Mouse (Mus musculus) stomach, embryonic 15.5 days (tissue): Measurements from ENCODE around the gene Bclaf3. TPM values are rescaled to one million over a fixed set of nuclear protein-coding genes. Genes with fewer than 3 reads are reported as not detected.
"Not testable (repeated sequence)": the region's sequence is repeated elsewhere in the genome, so short reads cannot be mapped to it uniquely, and the experiment has no call there.

ENCODE experiments used
- ATAC-seq: fragments of 200-750 bp; cut with Nextera tagmentation; 2 replicates; pipeline ENCODE4 v1.8.0; 2017; ENCODE audit warnings: low read depth, moderate number of reproducible peaks, moderate TSS enrichment; ENCODE audit not compliant: insufficient read depth, low FRiP score
- H3K27ac ChIP-seq: fragments of 300-500 bp; sonication (generic); 2 replicates; pipeline ENCODE4 v1.5.1; 2015; ENCODE audit warnings: mild to moderate bottlenecking, inconsistent platforms
- H3K27me3 ChIP-seq: fragments of 300-500 bp; sonication (generic); replicated peaks from 2 replicates; pipeline ENCODE4 v1.6.1; 2015; ENCODE audit warnings: inconsistent platforms
- H3K36me3 ChIP-seq: fragments of 300-500 bp; sonication (generic); 2 replicates; pipeline ENCODE4 v1.6.1; 2015; ENCODE audit warnings: inconsistent platforms
- H3K4me1 ChIP-seq: fragments of 300-500 bp; sonication (generic); 2 replicates; pipeline ENCODE4 v1.6.1; 2015; ENCODE audit warnings: inconsistent platforms
- H3K4me2 ChIP-seq: fragments of 300-500 bp; sonication (generic); 2 replicates; pipeline ENCODE4 v1.6.1; 2015; ENCODE audit warnings: mild to moderate bottlenecking, inconsistent platforms
- H3K4me3 ChIP-seq: fragments of 300-500 bp; sonication (generic); replicated peaks from 2 replicates; pipeline ENCODE4 v1.5.1; 2015; ENCODE audit warnings: inconsistent platforms
- H3K9ac ChIP-seq: fragments of 300-500 bp; sonication (generic); 2 replicates; pipeline ENCODE4 v1.6.1; 2015; ENCODE audit warnings: inconsistent platforms
- H3K9me3 ChIP-seq: fragments of 300-500 bp; sonication (generic); 2 replicates; pipeline ENCODE4 v1.6.1; 2016; ENCODE audit warnings: inconsistent platforms
- WGBS: fragments of 180-500 bp; shearing (Covaris S2); methylation state at CpG from one replicate; pipeline ENCODE4 v1.1.7; 2015; 5-methylcytosine and 5-hydroxymethylcytosine counted together
- polyA plus RNA-seq: library from polyadenylated mRNA; unstranded; fragments of >200 nt; fragmentation: Nextera tagmentation; extraction: Ambion mirVana; gene quantifications from 2 replicates; pipeline ENCODE4 v1.2.1, GENCODE M21; 2015

Gene Bclaf3
- polyA plus RNA-seq: 16.8 and 18.7 TPM in 2 replicates

DNA sequence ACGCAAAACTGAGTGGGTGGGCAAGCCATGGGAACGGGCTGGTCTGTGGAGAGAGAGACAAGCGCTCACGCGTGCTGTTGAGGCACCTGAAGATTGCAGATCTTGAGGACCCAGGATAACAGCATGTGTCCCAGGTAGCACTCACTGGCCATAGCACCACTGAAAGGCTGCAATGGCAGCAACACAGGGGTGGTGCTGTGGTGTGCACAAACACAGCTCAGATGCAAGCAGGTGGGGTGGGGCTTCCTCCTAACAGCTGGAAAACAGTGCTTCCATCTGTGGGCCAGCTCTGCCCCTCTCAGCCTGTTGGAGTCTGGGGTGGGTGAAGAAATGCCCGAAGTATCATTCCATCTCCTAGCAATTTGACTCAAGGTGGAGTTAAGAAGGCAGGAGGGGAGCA is at the start of gene Bclaf3:
TSS of gene Bclaf3 (plus strand) at position 301 of the 400 bp plus-strand sequence.
- Histone ChIP-seq H3K4me2 (no peak within 1 kb of the TSS), H3K27me3 (no peaks in the 10 kb centered on the region), H3K4me3 (no peak within 1 kb of the TSS), H3K9me3 (no peaks in the 10 kb centered on the region), H3K4me1 (no peaks in the 10 kb centered on the region), H3K27ac (no peak within 1 kb of the TSS), H3K36me3 (no peaks in the 10 kb centered on the region), H3K9ac (no peak within 1 kb of the TSS)
- no peak for ATAC-seq
- WGBS: 78% methylated on average over 6 of the region's 6 CpGs

DNA sequence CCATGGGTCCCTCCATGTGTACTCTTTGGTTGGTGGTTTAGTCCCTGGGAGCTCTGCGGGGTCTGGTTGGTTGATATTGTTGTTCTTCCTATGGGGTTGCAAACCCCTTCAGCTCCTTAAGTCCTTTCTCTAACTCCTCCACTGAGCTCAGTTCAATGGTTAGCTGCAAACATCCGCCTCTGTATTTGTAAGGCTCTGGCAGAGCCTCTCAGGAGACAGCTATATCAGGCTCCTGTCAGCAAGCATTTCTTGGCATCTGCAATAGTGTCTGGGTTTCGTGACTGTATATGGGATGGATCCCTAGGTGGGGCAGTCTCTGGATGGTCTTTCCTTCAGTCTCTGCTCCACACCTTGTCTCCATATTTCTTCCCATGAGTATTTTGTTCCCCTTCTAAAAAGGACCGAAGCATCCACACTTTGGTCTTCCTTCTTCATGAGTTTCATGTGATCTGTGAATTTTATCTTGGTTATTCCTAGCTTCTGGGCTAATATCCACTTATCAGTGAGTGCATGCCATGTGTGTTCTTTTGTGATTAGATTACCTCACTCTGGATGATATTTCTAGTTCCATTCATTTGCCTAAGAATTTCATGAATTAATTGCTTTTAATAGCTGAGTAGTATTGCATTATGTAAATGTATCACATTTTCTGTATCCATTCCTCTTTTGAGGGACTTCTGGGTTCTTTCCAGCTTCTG is 48.1 kb upstream of the Bclaf3 start:
- not testable (repeated sequence) for H3K9me3 ChIP-seq, H3K27me3 ChIP-seq, H3K4me1 ChIP-seq, H3K9ac ChIP-seq, H3K27ac ChIP-seq, H3K4me2 ChIP-seq, H3K4me3 ChIP-seq, ATAC-seq, H3K36me3 ChIP-seq
- 76% methylated on average over 4 of the region's 4 CpGs for WGBS

DNA sequence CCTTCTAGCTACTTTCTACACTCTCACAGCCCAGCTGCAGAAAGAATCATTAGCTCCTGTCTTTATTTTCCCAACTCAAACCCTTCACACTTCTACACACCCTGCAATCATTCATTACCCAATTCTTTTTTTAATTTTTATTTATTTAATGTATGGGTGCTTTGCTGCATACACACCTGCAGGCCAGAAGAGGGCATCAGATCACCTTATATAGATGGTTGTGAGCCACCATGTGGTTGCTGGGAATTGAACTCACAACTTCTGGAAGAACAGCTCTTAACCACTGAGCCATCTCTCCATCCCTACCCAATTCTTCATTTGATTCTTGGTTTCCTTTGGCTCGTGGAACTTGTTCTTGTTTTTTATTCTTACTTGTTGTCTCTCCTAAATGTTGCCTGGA is 42.2 kb upstream of the Bclaf3 start:
- Histone ChIP-seq H3K9me3 (no peaks in the 10 kb centered on the region), H3K4me2 (no peak overlapping the region), H3K4me1 (no peaks in the 10 kb centered on the region), H3K9ac (no peak overlapping the region), H3K27ac (no peak overlapping the region), H3K27me3 (no peaks in the 10 kb centered on the region), H3K4me3 (no peak overlapping the region), H3K36me3 (no peaks in the 10 kb centered on the region)
- 82% methylated on average over 1 of the region's 1 CpGs for WGBS
- no peak for ATAC-seq

DNA sequence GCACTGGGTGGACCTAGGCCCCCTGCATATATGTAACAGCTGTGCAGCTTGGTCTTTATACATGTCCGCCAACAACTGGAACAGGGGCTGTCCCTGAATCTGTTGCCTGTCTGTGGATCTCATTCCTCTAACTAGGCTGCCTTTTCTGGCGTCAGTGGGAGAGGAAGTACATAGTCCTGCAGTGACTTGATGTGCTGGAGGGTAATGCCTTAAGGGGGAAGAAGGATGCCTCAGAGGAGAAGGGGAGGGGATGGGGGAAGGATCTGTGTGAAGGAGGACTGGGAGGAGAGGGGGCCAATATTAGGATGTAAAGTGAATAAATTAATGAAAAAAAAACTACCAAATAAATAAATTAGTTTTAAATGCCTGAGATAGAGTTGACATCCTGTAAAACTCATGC is 23.3 kb upstream of the Bclaf3 start:
- Histone ChIP-seq H3K4me3 (no peak overlapping the region), H3K9me3 (no peaks in the 10 kb centered on the region), H3K4me1 (no peaks in the 10 kb centered on the region), H3K27ac (no peak overlapping the region), H3K4me2 (no peak overlapping the region), H3K36me3 (no peaks in the 10 kb centered on the region), H3K27me3 (no peaks in the 10 kb centered on the region), H3K9ac (no peak overlapping the region)
- 41% methylated on average over 2 of the region's 2 CpGs for WGBS
- no peak for ATAC-seq

DNA sequence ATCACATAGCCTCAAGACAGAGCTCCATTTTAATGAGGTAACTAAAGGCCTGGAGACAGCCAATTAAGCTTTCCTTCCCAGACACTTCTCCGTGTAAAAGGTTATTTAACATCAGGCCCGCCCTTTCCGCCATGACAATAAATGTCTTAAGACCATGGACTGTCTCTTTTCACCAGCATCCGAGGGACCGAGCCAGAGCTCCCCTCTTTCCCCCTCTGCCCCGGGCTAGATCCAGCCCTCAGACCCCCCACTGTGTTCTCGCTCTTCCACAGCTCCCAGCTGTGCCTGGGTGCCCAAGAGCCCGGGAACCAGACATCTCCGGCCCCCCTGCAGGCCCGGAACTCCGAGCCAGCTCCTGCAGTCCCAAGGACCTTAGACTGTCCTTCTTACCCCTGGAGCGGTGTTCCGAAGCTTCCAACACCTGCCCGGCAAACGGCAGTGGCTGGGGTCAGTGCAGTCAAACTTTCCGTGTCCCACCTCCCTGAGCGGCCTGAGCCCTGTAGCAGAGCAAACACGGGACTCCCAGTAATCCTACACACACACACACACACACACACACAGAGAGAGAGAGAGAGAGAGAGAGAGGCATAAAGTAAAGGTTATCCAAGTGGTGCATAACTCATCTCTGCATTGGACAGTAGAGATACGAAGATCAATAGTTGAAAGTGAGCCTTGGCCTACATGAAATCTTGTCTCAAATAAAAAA is 18.0 kb upstream of the Bclaf3 start:
- no peaks in the 10 kb centered on the region for H3K4me1 ChIP-seq
- no peaks in the 10 kb centered on the region for H3K27me3 ChIP-seq
- H3K27ac ChIP-seq: no peak overlapping the region
- H3K4me3 ChIP-seq: no peak overlapping the region
- no peaks in the 10 kb centered on the region for H3K36me3 ChIP-seq
- no peak for ATAC-seq
- no peaks in the 10 kb centered on the region for H3K9me3 ChIP-seq
- no peak overlapping the region for H3K4me2 ChIP-seq
- 52% methylated on average over 19 of the region's 19 CpGs for WGBS
- no peak overlapping the region for H3K9ac ChIP-seq

DNA sequence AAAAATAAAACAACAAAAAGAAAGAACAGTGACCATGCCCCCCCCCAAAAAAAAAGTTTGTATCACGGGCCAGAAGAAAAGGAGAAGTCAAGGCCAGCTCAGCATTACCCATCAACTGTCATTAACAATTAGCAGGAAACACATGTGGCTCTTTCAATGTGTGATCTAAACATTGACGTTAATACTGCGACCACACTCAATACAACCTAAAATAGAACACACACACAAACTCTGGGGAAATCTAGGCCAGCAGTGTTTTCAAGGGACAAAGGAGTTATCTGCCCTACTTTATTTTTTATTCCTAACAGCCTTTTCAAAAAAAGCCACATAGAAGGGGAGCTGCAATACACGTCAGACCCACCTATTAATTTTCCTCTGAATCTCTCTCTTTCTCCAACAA is 17.4 kb upstream of the Bclaf3 start:
- H3K4me2 ChIP-seq: no peak overlapping the region

DNA sequence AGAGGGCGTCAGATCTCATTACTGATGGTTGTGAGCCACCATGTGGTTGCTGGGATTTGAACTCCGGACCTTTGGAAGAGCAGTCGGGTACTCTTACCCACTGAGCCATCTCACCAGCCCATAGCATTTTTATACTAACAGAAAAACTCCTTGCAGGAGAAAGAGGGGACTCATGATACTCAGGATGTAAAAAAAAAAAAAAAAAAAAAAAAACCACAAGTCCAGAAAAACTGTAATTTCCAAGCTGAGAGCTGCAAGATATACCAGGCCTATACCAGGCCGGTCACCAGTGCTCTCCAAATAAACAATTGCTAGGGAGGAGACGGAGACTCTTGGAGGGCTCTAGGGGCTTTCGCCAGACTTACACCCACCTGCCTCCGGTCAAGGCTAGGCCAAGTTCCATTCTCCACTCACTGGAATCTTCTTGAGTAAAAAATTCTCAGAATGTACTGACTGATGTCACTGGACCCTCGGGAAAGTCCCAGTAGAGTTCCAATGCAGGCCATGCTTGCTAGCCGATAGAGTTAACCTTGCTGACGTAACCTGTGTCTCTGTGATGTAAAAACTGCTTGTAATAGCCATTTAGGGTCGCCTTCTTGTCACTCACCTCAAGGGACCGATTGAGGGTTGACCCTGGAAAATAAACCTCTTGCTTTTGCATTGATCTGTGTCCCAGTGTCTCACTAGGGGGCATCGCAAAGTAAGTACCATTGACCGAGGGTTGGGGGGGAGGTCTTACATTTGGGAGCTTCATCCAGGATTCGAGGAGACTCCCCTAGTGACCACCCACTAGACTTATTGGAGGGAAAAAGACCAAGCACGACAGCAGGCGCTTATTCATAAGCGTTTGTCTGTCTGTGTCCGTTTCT is 16.4 kb upstream of the Bclaf3 start:
- no peaks in the 10 kb centered on the region for H3K9me3 ChIP-seq
- no peaks in the 10 kb centered on the region for H3K4me1 ChIP-seq
- no peaks in the 10 kb centered on the region for H3K27me3 ChIP-seq
- no peak overlapping the region for H3K27ac ChIP-seq
- WGBS: 73% methylated on average over 19 of the region's 19 CpGs
- ATAC-seq: no peak
- no peak overlapping the region for H3K4me3 ChIP-seq
- no peak overlapping the region for H3K4me2 ChIP-seq
- H3K36me3 ChIP-seq: no peaks in the 10 kb centered on the region
- no peak overlapping the region for H3K9ac ChIP-seq

More for the DNA sequence above, 17.4 kb upstream of the Bclaf3 start:
- Histone ChIP-seq H3K4me3 (no peak overlapping the region), H3K9ac (no peak overlapping the region), H3K9me3 (no peaks in the 10 kb centered on the region), H3K4me1 (no peaks in the 10 kb centered on the region), H3K27ac (no peak overlapping the region), H3K27me3 (no peaks in the 10 kb centered on the region), H3K36me3 (no peaks in the 10 kb centered on the region)
- no peak for ATAC-seq
- WGBS: 60% methylated on average over 4 of the region's 4 CpGs

DNA sequence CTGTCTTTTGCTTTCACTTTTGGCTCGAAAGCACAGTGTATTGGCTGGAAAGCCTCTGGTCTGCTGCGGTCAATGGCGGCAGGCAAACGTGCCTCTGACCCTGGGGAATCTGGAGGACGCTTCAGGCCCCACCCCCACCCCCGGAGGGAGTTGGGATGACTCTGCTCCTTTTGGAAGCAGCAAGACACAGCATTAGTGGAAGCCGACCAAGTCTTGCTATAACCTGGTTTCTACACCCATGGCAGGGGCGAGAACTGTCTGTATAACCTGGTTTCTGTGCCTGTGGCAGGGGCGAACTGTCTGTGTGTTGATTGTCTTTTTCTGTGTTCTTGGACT is 15.8 kb upstream of the Bclaf3 start:
- H3K9ac ChIP-seq: no peak overlapping the region
- H3K9me3 ChIP-seq: no peaks in the 10 kb centered on the region
- H3K4me2 ChIP-seq: no peak overlapping the region
- ATAC-seq: no peak
- H3K27ac ChIP-seq: no peak overlapping the region
- 72% methylated on average over 9 of the region's 9 CpGs for WGBS
- no peaks in the 10 kb centered on the region for H3K36me3 ChIP-seq
- H3K27me3 ChIP-seq: no peaks in the 10 kb centered on the region
- H3K4me3 ChIP-seq: no peak overlapping the region
- no peaks in the 10 kb centered on the region for H3K4me1 ChIP-seq

DNA sequence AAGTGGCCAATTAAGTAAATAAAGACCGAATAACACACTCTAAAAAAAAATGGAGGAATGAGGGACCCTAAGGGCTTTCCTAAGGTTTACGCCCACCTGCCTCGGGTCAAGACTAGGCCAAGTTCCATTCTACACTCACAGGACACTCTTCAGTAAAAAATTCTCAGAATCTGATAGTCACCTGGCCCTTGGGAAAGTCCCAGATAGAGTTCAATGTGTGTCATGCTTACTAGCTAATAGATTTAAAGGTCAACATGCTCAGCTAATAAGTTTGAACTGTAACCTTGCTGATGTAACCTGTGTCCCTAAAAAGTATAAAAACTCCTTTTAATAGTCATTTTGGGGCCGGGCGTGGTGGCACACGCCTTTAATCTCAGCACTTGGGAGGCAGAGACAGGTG is 10.9 kb upstream of the Bclaf3 start:
- H3K4me1 ChIP-seq: no peaks in the 10 kb centered on the region
- H3K27ac ChIP-seq: no peak overlapping the region
- H3K4me2 ChIP-seq: no peak overlapping the region
- H3K36me3 ChIP-seq: no peaks in the 10 kb centered on the region
- no peaks in the 10 kb centered on the region for H3K27me3 ChIP-seq
- no peaks in the 10 kb centered on the region for H3K9me3 ChIP-seq
- ATAC-seq: no peak
- WGBS: 87% methylated on average over 6 of the region's 6 CpGs
- H3K4me3 ChIP-seq: no peak overlapping the region
- no peak overlapping the region for H3K9ac ChIP-seq

DNA sequence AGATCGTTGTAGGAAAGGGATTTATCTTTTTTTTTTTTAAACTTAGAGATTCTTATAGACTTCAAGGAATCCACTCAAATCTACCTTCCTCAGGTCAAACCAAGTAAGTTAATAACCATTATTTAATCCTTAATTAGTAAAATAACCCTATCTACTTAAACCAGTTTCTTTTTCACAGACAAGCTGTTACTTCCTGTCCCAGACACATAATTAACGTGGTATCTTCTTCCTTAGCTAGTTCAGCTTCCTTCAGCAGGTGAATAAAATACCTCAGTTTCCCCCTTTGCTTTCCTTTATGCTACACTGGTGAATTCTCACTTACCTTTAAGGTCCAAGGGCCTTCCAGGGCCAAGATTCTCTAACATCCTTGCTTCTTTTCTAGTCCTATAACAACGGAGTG is 4.7 kb upstream of the Bclaf3 start:
- Histone ChIP-seq H3K36me3 (no peaks in the 10 kb centered on the region), H3K27me3 (no peaks in the 10 kb centered on the region), H3K9ac (no peak overlapping the region), H3K4me3 (no peak overlapping the region), H3K9me3 (no peaks in the 10 kb centered on the region), H3K4me2 (no peak overlapping the region), H3K4me1 (no peaks in the 10 kb centered on the region), H3K27ac (no peak overlapping the region)
- WGBS: 53% methylated on average over 3 of the region's 3 CpGs
- no peak for ATAC-seq

DNA sequence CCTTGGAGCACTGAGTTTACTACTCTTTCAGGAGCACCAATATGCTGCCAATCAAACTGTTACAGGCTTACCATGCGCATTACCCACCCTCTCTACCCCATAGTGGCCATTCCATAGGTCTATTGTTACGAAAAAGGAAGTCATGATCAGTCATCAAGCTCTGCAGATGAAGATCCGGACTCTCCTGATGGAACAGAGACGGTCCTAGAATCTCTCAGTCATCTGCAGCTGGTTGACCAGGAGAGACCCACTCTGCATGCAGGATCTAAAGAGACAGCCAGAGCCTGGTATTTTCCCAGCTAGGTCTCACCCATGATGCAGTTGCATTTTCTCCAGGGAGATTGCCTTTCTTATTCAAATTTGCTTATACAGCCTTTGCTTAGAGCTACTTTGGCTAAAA is 3.8 kb upstream of the Bclaf3 start:
- H3K4me2 ChIP-seq: no peak overlapping the region
- H3K27me3 ChIP-seq: no peaks in the 10 kb centered on the region
- 81% methylated on average over 4 of the region's 4 CpGs for WGBS
- no peak overlapping the region for H3K9ac ChIP-seq
- H3K4me3 ChIP-seq: no peak overlapping the region
- H3K36me3 ChIP-seq: no peaks in the 10 kb centered on the region
- no peak overlapping the region for H3K27ac ChIP-seq
- no peaks in the 10 kb centered on the region for H3K9me3 ChIP-seq
- H3K4me1 ChIP-seq: no peaks in the 10 kb centered on the region
- no peak for ATAC-seq

DNA sequence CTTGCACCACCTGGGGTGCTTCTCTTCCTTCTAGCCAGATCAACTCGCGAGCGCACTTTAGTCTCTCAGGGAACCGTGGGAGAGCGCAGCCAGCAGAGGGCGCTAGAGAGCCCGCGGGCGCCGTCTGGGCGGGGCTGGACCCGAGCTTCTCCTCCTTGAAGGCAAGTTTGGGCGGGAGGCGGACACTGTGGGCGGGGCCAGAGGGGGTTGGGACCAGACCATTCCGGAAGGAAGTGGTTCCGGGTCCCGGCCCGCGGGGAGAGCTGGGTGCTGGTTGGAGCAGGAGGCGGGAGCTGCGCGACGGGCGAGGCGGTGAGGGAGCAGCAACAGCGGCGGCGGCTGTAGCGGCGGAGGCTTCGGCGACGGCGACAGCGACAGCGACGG is 5.9 kb downstream of the Bclaf3 start:
- peak; percentile 98 for ATAC-seq
- Histone ChIP-seq H3K9me3 (no peaks in the 10 kb centered on the region), H3K27ac (peak overlapping the region; percentile 80), H3K36me3 (no peaks in the 10 kb centered on the region), H3K4me3 (peak overlapping the region; percentile 60), H3K27me3 (no peaks in the 10 kb centered on the region), H3K4me1 (no peaks in the 10 kb centered on the region), H3K4me2 (peak overlapping the region; percentile 52), H3K9ac (peak overlapping the region; percentile 23; the same call in 1 of the 2 replicates)
- WGBS: 20% methylated on average over 38 of the region's 38 CpGs
